Mouse (Mus musculus) ES-Bruce4 (cell line): ENCODE measurements around the gene Irf2bpl.

Experiments used
- CTCF ChIP-seq: IDR thresholded peaks from one replicate; pipeline ENCODE4 v1.8.1; 2011; ENCODE audit warnings: low read depth, low read length
- EP300 ChIP-seq: IDR thresholded peaks from 2 replicates; pipeline ENCODE4 v1.6.1; 2011; ENCODE audit warnings: low read depth, low read length; ENCODE audit not compliant: insufficient read depth

DNA sequence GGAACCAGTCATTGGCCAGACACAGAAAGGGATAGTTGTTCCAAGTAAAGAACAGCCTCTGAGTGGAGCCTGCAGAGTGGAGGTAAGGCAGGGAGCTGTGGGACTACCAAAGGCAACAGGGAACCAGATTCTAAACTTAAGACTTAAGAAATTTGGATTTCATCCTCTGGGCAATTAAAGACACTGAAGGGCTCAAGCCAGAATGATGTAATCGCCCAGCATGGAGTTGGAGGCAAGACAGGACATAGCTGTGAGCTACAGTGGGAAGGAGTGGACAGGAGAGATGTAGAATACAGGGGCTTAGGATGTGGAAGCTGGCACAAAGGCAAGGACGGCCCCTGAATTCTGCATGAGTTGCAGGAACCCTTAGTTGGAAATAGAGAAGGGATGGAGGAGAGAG is 46.4 kb downstream of the Irf2bpl start:
- no peak for TF ChIP-seq EP300
- no peak for TF ChIP-seq CTCF
